Mouse (Mus musculus) monocyte, adult 2 months (primary cell): ENCODE measurements around the gene Lmf2.

Source experiments
- DNase-seq, 2 experiments: peaks; one replicate each; pipeline ENCODE4 v3.0.0; 2022; ENCODE audit warnings: low spot score in 2 of 2, low read depth in 1 of 2

Lmf2 gene

DNA sequence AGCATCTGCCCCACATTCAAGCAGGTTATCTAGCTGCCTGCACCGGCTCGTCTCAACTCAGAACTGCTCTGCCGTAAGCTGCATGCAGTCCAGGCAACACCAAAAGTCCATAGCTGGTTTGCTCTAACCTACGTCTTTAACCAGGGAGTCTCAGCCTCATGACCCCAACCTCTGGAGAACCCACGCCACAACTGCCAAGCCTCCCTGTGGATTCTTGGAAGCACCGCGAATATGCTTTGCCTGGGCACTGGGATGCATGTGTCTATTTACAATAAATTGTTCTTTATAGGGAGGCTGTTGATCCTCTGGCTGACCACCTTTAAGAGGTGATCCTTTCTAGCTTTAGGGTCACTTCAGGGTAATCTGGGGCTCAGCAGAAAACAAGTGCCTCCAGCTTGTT is 17.1 kb upstream of the Lmf2 start:
- no peak for DNase-seq

GRCm38 (mm10) chr15:89372068-89372467 is 16.6 kb upstream of the Lmf2 start:
- no peak for DNase-seq

GRCm38 (mm10) chr15:89365141-89365551 is 9.7 kb upstream of the Lmf2 start:
- no peak for DNase-seq

GRCm38 (mm10) chr15:89363051-89363450 is 7.6 kb upstream of the Lmf2 start:
- DNase-seq: no peak

DNA sequence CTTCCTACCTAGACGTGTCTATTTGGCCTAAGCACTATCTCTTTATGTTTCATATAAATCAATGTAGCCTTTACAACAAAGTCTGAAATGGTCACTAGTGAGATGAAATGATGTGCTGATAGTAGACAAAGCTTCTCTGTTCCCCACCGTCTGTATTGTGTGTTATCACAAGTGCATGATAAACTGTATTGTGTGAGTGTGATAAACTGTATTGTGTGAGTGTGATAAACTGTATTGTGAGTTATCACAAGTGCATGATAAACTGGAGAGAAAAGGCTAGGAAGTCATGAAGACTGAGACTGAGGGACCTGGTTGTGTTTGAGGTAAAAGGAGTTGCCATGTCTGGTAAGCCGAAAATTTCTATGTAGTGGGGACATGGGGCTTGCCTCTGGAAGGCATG is 3.3 kb upstream of the Lmf2 start:
- DNase-seq: no peak

DNA sequence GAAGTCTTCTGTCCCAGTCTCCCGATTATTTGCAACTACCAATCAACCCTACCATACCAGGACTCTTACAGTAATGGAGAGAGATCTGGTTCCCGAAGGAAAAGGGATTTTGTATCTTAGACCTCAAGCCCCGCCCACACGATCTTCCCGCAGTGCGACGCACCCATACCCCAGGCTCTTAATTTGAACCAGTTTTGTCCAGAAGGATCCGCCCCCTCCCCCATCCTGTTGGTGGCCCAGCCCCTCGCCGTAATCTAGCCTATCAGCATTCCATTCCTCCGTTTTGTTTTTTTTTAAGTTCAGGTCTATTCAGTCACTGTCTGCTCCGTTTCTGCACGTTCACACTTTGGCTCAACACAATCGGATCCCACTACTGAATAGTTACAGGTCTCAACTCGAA is 913 bp upstream of the Lmf2 start:
- peak in 1 of 2 experiments; percentile 33 for DNase-seq

DNA sequence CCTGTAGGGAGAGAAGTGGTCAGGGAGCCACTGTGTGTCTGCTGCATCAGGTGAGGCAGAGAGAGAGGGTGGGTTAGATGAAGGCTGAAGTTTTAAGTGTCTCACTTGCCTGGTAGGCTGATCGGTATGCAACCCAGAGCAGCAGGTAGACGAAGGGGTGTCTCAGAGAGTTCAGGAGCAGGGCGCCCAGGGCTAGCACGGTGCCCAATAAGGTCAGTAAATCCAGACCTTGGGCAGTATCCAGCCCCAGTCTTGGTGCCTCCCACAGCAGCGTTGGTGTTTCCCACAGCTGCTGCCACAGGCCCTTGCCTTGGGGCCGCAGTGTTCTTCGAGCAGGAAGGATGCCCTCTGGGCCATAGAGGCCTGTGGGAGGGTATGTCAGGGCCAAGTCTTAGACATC is 1.0 kb downstream of the Lmf2 start:
- no peak for DNase-seq

- no peak for DNase-seq
Observed at GRCm38 (mm10) chr15:89353837-89354236, 1.6 kb downstream of the Lmf2 start.

DNA sequence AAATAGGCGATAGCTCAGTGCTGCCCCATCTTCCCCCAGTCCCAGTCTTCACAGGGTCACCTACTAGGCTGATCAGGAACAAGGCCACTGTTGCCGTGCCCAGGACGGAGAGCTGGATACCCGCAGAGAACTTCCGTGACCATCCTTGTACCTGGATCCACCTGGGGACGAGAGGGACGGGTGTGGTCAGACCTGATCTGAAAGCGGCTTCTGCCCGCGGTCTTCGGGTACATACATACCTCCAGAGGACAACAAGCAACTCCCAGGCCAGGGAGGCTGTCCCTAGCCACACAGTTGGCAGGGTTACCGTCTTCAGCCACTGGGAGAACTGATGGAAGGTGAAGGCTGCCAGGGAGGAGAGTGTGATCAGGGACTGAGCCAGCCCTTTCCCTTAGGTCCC is 2.7 kb downstream of the Lmf2 start:
- DNase-seq: no peak

DNA sequence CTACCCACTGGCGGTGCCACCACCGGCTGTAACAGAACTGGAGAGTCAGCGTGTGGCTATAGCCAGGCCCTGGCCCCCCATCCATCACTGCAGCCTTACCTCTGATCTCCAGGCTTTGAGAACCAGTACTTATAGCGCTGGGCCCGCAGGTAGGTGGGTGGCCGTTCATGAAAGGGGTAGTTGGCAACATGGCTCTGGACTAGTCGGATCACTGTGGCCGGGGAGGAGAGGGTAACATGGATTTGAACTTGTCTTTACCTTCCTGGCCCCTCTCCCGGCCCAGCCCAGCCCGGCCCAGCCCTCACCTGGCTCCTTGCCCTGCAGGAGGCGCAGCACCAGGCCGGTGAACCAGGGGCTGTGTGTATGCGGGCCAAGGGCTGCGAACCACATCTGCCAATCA is 3.4 kb downstream of the Lmf2 start:
- no peak for DNase-seq

- DNase-seq: no peak
Observed at GRCm38 (mm10) chr15:89351302-89351701, 4.2 kb downstream of the Lmf2 start.

DNA sequence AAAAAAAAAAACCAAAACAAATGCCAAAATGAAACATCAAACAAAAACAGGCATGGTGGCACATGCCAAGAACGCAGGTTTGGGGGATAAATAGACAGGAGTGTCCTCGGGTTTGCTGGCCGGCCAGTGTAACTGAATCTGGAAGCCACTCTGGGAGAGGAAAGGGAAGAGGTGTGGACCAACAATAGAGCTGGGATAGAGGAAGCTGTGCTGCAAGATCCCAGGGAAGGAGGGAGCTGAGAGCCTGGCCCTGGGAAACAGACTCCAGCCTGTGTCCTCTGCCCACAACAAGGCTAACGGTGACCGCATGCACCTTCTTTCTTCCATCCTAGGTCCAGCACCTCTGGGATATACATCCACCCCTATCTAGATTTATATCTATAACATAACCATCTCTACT is 5.0 kb downstream of the Lmf2 start:
- no peak for DNase-seq

GRCm38 (mm10) chr15:89343325-89343724 is 12.1 kb downstream of the Lmf2 start:
- no peak for DNase-seq

DNA sequence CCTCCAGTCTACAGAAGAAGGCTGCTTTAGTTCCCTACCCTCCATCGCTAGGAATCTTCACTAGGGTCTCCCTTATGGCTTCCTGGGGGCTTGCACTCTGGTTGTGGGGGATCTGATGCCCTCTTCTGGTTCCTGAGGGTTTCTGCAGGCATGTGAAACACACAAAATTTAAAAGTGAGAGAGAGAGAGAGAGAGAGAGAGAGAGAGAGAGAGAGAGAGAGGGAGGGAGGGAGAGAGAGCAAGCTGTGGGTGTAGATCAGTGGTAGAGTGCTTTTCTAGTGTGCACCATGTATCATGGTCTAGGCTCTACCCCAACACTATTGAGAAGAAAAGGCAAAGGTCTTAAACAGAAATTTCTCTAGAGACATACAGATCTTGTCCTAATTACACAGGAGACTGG is 13.8 kb downstream of the Lmf2 start:
- DNase-seq: no peak

DNA sequence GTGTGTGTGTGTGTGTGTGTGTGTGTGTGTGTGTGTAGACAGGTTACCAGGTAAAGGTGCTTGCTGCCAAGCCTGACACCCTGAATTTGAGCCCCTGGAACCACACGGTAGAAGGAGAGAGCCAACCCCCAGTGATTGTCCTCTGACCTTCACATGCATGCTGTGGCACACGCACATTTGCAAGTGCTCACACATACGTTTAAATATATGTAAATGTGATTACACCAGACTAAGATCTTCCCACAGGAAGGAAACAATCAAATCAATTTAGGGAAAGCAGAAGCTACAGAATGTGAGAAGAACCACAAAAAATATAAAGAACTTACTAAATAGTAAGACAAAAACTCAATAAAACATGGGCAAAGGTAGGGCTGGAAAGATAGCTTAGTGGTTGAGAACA is 15.3 kb downstream of the Lmf2 start:
- no peak for DNase-seq

DNA sequence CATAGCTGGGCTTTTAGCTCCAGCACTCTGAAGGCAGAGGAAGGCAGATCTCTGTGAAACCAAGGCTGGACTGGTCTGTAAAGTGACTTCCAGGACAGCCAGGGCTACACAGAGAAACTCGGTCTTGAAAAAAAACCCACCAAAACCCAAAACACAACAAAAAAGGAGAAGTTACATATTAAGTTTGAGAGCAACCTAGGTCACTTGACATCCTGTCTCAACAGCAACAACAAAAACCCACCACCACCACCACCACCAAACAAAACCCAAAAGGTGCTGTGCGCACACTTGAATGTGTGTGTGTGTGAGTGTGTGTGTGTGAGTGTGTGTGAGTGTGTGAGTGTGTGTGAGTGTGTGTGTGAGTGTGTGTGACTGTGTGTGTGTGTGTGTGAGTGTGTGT is 15.8 kb downstream of the Lmf2 start:
- no peak for DNase-seq

- DNase-seq: no peak
Observed at GRCm38 (mm10) chr15:89336422-89336821, 19.0 kb downstream of the Lmf2 start.

- no peak for DNase-seq
Observed at GRCm38 (mm10) chr15:89334774-89335537, 20.5 kb downstream of the Lmf2 start.

- no peak for DNase-seq
Observed at GRCm38 (mm10) chr15:89334271-89334670, 21.2 kb downstream of the Lmf2 start, which contains the start of gene Miox. Miox (plus strand) TSS chr15:89334398.

DNA sequence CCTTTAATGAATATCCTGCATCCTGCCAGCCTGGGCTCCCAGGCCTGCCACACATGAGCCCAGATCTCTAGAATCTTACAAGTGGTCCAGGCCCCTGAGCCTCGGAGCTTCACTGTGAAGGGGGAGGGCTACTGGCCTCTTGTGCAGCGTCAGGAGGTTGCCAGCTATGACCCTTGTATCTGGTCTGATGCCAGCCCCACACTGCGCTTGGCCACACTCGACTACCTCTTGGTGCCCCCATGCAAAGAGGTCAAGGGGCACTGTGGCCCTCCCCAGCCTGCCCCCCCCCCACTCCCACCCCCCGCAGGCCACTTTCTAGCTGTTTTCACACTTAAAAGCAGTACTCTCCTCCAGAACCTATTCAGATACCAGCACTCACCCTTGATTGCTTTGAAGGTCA is 29.0 kb downstream of the Lmf2 start:
- no peak for DNase-seq

GRCm38 (mm10) chr15:89323656-89324055 is 31.8 kb downstream of the Lmf2 start:
- no peak for DNase-seq

DNA sequence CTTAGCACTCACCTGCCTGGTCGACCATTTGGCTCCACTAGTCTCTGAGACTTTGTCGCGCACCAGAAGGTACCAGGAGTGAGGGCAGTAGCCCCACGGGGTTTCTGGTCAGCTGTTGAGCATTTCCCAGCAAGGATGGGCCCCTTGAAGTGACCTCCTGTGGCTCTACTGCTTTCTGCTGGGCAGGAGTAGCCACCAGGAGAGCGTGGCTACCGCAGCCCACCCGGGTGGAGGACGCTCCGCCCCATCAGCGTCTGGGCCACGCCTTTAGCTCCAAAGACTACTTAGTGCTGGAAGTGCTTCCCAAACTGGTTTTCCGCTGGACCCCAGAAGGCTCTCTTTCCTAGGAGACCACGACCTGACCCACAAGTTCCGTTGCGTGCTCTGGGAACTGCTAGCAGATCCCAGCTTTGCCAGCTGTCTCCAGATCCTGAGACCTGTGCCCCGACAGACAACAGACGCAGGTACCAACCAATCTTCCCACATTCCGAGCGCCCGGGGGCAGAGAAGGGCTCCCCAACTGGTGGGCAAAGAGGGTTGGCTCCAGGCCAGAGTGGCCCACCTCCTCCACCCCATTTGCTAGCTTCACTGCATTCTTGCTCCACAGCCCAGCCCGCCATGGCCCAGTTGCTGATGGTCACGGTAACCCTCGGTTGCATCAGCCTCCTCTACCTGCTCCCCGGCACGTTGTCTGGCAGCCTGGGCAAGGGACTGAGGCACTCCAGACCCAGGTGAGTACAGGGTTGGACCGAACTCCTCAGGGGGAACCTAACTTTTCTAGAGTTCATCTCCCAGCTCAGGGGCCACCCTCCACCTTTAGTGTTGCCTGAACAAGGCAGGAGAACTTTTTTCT is 32.6 kb downstream of the Lmf2 start, which contains the start of gene Adm2:
Gene Adm2, plus strand, starts transcription at position 51 of the 853 bp plus-strand sequence.
- DNase-seq: no peak
